Mouse (Mus musculus) ES-E14 (cell line): ENCODE results near the gene Wipf2.

ENCODE experiments used
- HCFC1 ChIP-seq: IDR thresholded peaks from 2 replicates; pipeline ENCODE4 v1.6.1; 2012; ENCODE audit warnings: low read length, inconsistent platforms, borderline replicate concordance; ENCODE audit not compliant: insufficient read depth
- MAFK ChIP-seq: IDR thresholded peaks from 2 replicates; pipeline ENCODE4 v1.6.1; 2014; ENCODE audit warnings: mild to moderate bottlenecking, low read depth, low read length, inconsistent platforms; ENCODE audit not compliant: insufficient read depth

DNA sequence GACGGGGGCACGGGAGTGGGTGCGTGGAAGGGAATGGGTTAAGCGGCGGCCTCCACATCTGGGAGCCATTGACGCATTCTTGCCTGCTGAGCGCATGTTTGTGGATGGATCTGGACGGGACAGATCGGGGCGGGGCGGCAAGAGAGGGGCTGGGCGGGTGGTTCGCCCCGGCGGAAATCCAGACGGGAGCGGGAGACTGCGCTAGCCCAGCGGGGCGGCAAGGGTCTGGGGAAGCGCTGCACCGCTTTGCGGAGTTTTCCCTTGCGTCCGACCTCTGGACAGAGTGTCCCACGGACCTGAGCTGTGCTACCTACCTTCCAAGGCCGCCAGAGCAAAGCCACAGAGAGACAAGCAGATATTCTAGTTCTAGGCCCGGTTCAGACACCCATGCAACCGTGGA, 72.7 kb downstream of the Wipf2 start:
- TF ChIP-seq MAFK (no peak), HCFC1 (no peak)
